Mouse (Mus musculus) Patski (cell line): ENCODE results near the gene Gm12695. TPM values are rescaled to one million over a fixed set of nuclear protein-coding genes. Genes with fewer than 3 reads are reported as not detected.

Experiments used
- ATAC-seq: fragments of 100-300 bp; one replicate; pipeline ENCODE4 v1.8.0; 2021
- CTCF ChIA-PET: fragments of 350-600 bp; sonication (Branson Sonifier 250); formaldehyde crosslinking; loops from one replicate; lab custom pipeline; 2022; ENCODE audit warnings: inconsistent platforms; lab: Charles Lee
- POLR2A ChIA-PET: fragments of 350-600 bp; sonication (Branson Sonifier 250); formaldehyde crosslinking; loops from one replicate; lab custom pipeline; 2022; ENCODE audit warnings: antibody characterized with exemption, inconsistent platforms; lab: Charles Lee
- DNase-seq: peaks from one replicate; pipeline ENCODE4 v3.0.0-alpha.2; 2011; ENCODE audit warnings: low read depth, low spot score
- H3K27me3 ChIP-seq: fragments of 371-371 bp; one replicate; pipeline ENCODE4 v1.5.1; 2021
- CTCF ChIP-seq: fragments of 100-300 bp; IDR thresholded peaks from one replicate; pipeline ENCODE4 v1.5.1; 2021
- in situ Hi-C: fragments of 300-500 bp; cut with MboI; formaldehyde crosslinking; loops from 3 replicates; pipeline ENCODE4 v1.11.1; 2018; ENCODE audit warnings: low pct_unique_long_range_greater_than_20kb, mixed read lengths
- polyA plus RNA-seq: library from polyadenylated mRNA; unstranded; gene quantifications from one replicate; pipeline ENCODE4 v1.2.3, GENCODE M21; 2021

Gene Gm12695
- polyA plus RNA-seq, 1 experiment from 2014 or later, result 0.15 TPM

GRCm38 (mm10) chr4:96766396-96766998 lies 18.5 kb downstream of the Gm12695 start:
- no peaks in the 10 kb centered on the region for H3K27me3 ChIP-seq
- ATAC-seq, result no peak
- POLR2A ChIA-PET, result no interaction called here
- in situ Hi-C loops, result no loop called here
- CTCF ChIA-PET, result interaction anchor here (1.4 kb wide), 1 partner anchor 15 kb away, joined by 4 read pairs; no protein-coding TSS in a partner anchor
- DNase-seq, result no peak
- TF ChIP-seq CTCF, result no peak

GRCm38 (mm10) chr4:96751953-96752352 lies 33.0 kb downstream of the Gm12695 start:
- CTCF ChIA-PET, result no interaction called here
- POLR2A ChIA-PET, result no interaction called here
- ATAC-seq (no peak), DNase-seq (no peak)
- TF ChIP-seq CTCF, result no peak
- in situ Hi-C loops, result no loop called here
- no peaks in the 10 kb centered on the region for H3K27me3 ChIP-seq

- in situ Hi-C loops, result no loop called here
- ChIA-PET POLR2A (no interaction called here), CTCF (no interaction called here)
- no peaks in the 10 kb centered on the region for H3K27me3 ChIP-seq
- DNase-seq, result no peak
- no peak for ATAC-seq
- no peak for TF ChIP-seq CTCF
Measured at GRCm38 (mm10) chr4:96740472-96740871, 44.5 kb downstream of the Gm12695 start.

GRCm38 (mm10) chr4:96729256-96729655 lies 55.7 kb downstream of the Gm12695 start:
- DNase-seq (no peak), ATAC-seq (peak; percentile 38)
- in situ Hi-C loops, result loop anchor here (5.0 kb wide), 1 partner anchor 58 kb away; the partner anchor contains the start of gene Gm12695
- H3K27me3 ChIP-seq, result no peaks in the 10 kb centered on the region
- CTCF ChIA-PET, result interaction anchor here (0.8 to 2.6 kb wide), 3 partner anchors 16 to 97 kb away, joined by 3 to 6 read pairs (median 3); no protein-coding TSS in a partner anchor
- no peak for TF ChIP-seq CTCF
- POLR2A ChIA-PET, result no interaction called here

GRCm38 (mm10) chr4:96728211-96728610 lies 56.8 kb downstream of the Gm12695 start:
- TF ChIP-seq CTCF, result no peak
- ATAC-seq, result no peak
- POLR2A ChIA-PET, result interaction anchor here (0.5 to 0.6 kb wide), 2 partner anchors 1126 to 1593 kb away, joined by 3 read pairs; no protein-coding TSS in a partner anchor
- CTCF ChIA-PET, result interaction anchor here (1.0 to 2.6 kb wide), 4 partner anchors 9 to 98 kb away, joined by 3 to 6 read pairs (median 4); no protein-coding TSS in a partner anchor
- no peaks in the 10 kb centered on the region for H3K27me3 ChIP-seq
- in situ Hi-C loops, result loop anchor here (5.0 kb wide), 1 partner anchor 59 kb away; the partner anchor contains the start of gene Gm12695
- DNase-seq, result no peak

GRCm38 (mm10) chr4:96725415-96726055 lies 59.5 kb downstream of the Gm12695 start:
- DNase-seq (peak; percentile 94), ATAC-seq (peak; percentile 99)
- no peaks in the 10 kb centered on the region for H3K27me3 ChIP-seq
- in situ Hi-C loops, result loop anchor here (5.0 kb wide), 1 partner anchor 62 kb away; the partner anchor contains the start of gene Gm12695
- no peak for TF ChIP-seq CTCF
- ChIA-PET POLR2A (interaction anchor here (0.6 kb wide), 1 partner anchor 1051 kb away, joined by 4 read pairs; no protein-coding TSS in a partner anchor), CTCF (interaction anchor here (0.6 to 3.2 kb wide), 2 partner anchors 30 to 74 kb away, joined by 3 to 14 read pairs; no protein-coding TSS in a partner anchor)

- no peaks in the 10 kb centered on the region for H3K27me3 ChIP-seq
- in situ Hi-C loops, result loop anchor here (25.0 kb wide), 2 partner anchors 840 to 1390 kb away; no protein-coding TSS in a partner anchor
- DNase-seq, result no peak
- CTCF ChIA-PET, result no interaction called here
- no peak for ATAC-seq
- no peak for TF ChIP-seq CTCF
- POLR2A ChIA-PET, result no interaction called here
Measured at GRCm38 (mm10) chr4:96722301-96722700, 62.7 kb downstream of the Gm12695 start.

- ChIA-PET CTCF (interaction anchor here (0.7 to 2.8 kb wide), 8 partner anchors 9 to 464 kb away, joined by 3 to 19 read pairs (median 5); partner anchors contain the start of gene Gm10192), POLR2A (no interaction called here)
- TF ChIP-seq CTCF, result peak; percentile 58
- no peak for DNase-seq
- no peaks in the 10 kb centered on the region for H3K27me3 ChIP-seq
- peak; percentile 95 for ATAC-seq
- in situ Hi-C loops, result loop anchor here (5.0 to 25.0 kb wide), 3 partner anchors 318 to 1393 kb away; no protein-coding TSS in a partner anchor
Measured at GRCm38 (mm10) chr4:96718977-96719966, 65.7 kb downstream of the Gm12695 start.

- H3K27me3 ChIP-seq, result no peaks in the 10 kb centered on the region
Measured at GRCm38 (mm10) chr4:96718503-96718902, 66.5 kb downstream of the Gm12695 start.

More at GRCm38 (mm10) chr4:96718503-96718902, 66.5 kb downstream of the Gm12695 start:
- DNase-seq (no peak), ATAC-seq (no peak)
- in situ Hi-C loops, result loop anchor here (5.0 to 25.0 kb wide), 3 partner anchors 319 to 1394 kb away; no protein-coding TSS in a partner anchor
- POLR2A ChIA-PET, result interaction anchor here (0.7 kb wide), 1 partner anchor 713 kb away, joined by 3 read pairs; no protein-coding TSS in a partner anchor
- CTCF ChIA-PET, result interaction anchor here (1.3 to 2.8 kb wide), 5 partner anchors 10 to 318 kb away, joined by 5 to 19 read pairs (median 5); no protein-coding TSS in a partner anchor
- TF ChIP-seq CTCF, result no peak
